Mouse (Mus musculus): ENCODE measurements at regions not wholly inside any gene's neighbourhood (a gene's known extent, or its start where the extent isn't known, plus 50 kb on each side); places are given as distances from the start of the nearest gene placed in this dataset.

DNA sequence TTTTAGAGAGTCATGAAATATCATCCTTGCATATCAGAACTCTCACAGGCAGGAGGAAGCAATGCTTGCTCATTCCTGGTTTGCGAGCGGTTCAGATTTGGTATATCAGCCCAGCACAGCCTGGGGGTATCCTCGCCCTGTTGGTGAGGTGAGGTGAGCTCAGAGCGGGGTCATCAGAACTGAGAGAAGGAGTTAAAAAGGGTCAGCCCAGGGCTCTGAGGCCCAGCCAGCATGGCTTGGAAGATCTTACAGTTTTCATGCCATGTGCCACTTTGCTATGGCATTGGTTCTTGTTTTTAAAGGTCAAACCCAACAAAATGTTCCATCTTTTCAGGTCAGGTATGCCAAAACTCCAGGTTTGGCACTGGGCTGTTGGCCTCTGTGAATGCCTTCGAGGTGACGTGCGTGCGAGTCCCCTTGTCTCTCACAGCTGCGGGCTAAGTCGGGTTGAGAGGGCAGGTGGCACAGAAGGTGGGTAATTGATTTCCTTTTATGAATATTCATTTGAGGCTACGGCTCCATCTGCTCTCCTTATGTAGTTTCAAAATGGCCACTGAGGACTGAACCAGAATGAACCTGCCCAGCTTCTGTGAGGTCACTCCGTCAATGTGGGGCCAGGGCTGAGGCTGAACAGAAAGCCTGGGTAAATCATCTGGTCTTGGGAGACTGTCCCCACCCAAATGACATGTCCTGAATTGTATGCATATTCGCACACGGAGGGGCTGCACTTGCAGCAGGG, 86.3 kb downstream of the Hhipl2 start:
- no peaks in the 10 kb centered on the region for H3K4me1 ChIP-seq (ENCODE audit: control insufficient read depth, insufficient read depth, low read length)
- H3K27ac ChIP-seq (ENCODE audit: insufficient read depth, low read depth, low read length), result no peak overlapping the region
- H3K4me3 ChIP-seq (ENCODE audit: insufficient read depth, low read length), result no peak overlapping the region
- no peak for TF ChIP-seq POLR2A (IDR thresholded peaks at IDR 0.05; ENCODE audit: borderline replicate concordance, low read depth, low read length)

DNA sequence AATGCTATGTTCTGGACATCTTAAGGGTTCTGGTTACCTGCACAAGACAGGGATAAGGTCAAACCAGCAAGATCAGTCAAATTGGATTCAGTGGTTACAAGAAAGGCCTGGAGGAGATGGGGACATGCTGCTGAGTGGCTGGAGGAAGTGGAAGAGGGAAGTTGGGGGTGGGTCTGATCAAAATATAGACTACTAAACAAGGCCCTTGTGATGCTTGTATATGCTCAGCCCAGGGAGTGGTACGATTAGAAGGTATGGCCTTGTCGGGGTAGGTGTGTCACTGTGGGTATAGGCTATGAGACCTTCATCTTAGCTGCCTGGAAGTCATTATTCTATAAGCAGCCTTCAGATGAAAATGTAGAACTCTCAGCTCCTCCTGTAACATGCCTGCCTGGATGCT, 89.9 kb downstream of the Hhipl2 start:
- peaks cover 9% of the 10 kb centered on the region for H3K4me1 ChIP-seq (ENCODE audit: control insufficient read depth, insufficient read depth, low read length)
- no peak overlapping the region for H3K4me3 ChIP-seq (ENCODE audit: insufficient read depth, low read length)
- no peak overlapping the region for H3K27ac ChIP-seq (ENCODE audit: insufficient read depth, low read depth, low read length)
- no peak for TF ChIP-seq POLR2A (IDR thresholded peaks at IDR 0.05; ENCODE audit: borderline replicate concordance, low read depth, low read length)

DNA sequence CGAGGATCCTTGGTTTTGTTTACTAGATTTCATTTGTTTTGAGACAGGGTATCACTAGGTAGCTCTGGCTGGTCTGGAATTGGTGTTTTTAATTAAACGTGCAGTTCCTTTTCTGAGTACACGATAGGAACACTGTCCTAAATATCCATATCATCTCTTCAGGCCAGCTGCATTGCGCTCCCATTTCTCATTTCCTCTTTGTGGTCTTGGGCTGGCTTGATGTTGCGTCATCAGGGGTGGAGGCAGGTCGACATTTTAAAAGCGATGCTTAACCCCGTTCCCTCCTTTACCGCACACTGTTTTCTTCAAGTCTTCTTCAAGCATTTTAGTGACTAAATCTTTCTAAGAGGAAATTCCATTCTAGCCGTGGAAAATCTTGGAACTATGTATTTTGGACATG, 92.7 kb downstream of the Hhipl2 start:
- Histone ChIP-seq H3K4me1 (ENCODE audit: control insufficient read depth, insufficient read depth, low read length) (peaks cover 9% of the 10 kb centered on the region), H3K4me3 (ENCODE audit: insufficient read depth, low read length) (no peak overlapping the region), H3K27ac (ENCODE audit: insufficient read depth, low read depth, low read length) (no peak overlapping the region)
- TF ChIP-seq CTCF (IDR thresholded peaks at IDR 0.05; ENCODE audit: low read depth, low read length) (no peak), POLR2A (IDR thresholded peaks at IDR 0.05; ENCODE audit: borderline replicate concordance, low read depth, low read length) (no peak)

DNA sequence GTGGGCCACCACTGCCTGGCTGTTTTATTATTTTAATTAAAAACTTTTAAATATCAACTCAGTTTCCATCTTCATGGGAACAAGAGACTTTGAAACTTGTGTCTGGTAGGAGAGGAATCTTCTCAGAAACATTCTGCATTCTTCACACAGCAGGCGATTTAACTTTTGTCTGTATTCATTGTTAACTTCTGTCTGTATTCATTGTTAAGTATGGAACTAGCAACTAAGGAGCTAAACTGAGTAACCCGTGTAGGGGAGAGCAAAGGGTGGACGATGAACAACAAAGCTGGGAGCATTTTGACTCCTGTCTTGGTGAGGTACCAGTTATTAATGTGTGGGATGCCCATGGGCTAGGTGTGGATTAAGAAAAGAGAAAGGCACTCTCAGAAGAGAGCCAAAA, 95.9 kb downstream of the Hhipl2 start:
- H3K27ac ChIP-seq (ENCODE audit: insufficient read depth, low read depth, low read length), result no peak overlapping the region
- TF ChIP-seq POLR2A (IDR thresholded peaks at IDR 0.05; ENCODE audit: borderline replicate concordance, low read depth, low read length), result no peak
- no peak for TF ChIP-seq CTCF (IDR thresholded peaks at IDR 0.05; ENCODE audit: low read depth, low read length)
- H3K4me1 ChIP-seq (ENCODE audit: control insufficient read depth, insufficient read depth, low read length), result peaks cover 9% of the 10 kb centered on the region
- H3K4me3 ChIP-seq (ENCODE audit: insufficient read depth, low read length), result no peak overlapping the region

DNA sequence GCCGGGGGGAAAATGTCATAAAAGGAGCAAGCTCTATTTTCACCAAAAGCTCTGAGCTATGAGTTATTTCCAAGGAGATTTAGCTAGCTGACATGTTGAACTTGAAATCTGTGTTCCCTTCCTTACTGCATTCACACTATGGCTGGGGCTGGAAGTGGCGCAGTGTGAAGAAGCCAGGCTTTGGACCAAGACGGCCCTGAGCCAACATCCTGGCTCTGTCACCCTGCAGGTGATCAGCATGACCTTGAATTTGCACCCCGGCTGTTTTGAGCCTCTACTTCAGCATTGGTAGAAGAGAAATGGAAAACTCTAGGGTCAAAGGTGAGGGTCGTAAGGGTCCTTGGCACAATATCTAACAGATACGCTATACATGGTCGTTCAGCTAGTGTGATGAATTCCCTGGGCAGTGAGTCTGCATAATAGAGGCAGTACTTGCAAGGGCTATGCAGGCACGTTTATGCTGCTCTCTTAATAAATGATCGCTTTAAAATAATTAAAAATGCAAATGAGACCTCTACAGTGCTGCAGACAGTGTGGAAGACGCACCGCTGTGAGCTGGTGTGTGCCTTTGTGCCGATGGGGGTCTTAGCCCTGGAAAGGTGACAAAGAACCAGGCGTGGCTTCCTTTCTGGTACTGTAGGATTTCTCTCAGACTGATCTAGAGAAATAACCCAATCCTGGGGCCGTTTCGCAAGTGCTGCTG, 96.4 kb downstream of the Hhipl2 start:
- H3K4me1 ChIP-seq (ENCODE audit: control insufficient read depth, insufficient read depth, low read length), result peaks cover 9% of the 10 kb centered on the region
- TF ChIP-seq POLR2A (IDR thresholded peaks at IDR 0.05; ENCODE audit: borderline replicate concordance, low read depth, low read length) (no peak), CTCF (IDR thresholded peaks at IDR 0.05; ENCODE audit: low read depth, low read length) (no peak)
- H3K4me3 ChIP-seq (ENCODE audit: insufficient read depth, low read length), result no peak overlapping the region
- no peak overlapping the region for H3K27ac ChIP-seq (ENCODE audit: insufficient read depth, low read depth, low read length)

DNA sequence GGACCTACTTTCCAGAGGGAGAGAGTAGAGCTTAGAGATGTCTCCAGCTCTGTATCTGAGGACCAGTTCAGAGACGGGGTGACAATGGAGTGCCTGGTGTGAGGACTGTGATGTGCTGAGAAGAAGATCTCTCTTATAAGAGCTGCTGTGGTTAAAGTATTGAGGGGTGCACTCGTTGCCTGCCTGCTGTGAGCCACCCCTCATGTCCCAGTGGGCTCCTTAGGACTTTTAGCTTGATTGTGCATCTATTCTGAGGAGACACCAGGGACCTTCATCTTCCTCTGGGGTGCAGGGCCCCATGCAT, 96.9 kb downstream of the Hhipl2 start:
- no peak overlapping the region for H3K4me3 ChIP-seq (ENCODE audit: insufficient read depth, low read length)
- H3K4me1 ChIP-seq (ENCODE audit: control insufficient read depth, insufficient read depth, low read length), result peaks cover 9% of the 10 kb centered on the region
- TF ChIP-seq CTCF (IDR thresholded peaks at IDR 0.05; ENCODE audit: low read depth, low read length), result no peak
- no peak for TF ChIP-seq POLR2A (IDR thresholded peaks at IDR 0.05; ENCODE audit: borderline replicate concordance, low read depth, low read length)
- no peak overlapping the region for H3K27ac ChIP-seq (ENCODE audit: insufficient read depth, low read depth, low read length)

DNA sequence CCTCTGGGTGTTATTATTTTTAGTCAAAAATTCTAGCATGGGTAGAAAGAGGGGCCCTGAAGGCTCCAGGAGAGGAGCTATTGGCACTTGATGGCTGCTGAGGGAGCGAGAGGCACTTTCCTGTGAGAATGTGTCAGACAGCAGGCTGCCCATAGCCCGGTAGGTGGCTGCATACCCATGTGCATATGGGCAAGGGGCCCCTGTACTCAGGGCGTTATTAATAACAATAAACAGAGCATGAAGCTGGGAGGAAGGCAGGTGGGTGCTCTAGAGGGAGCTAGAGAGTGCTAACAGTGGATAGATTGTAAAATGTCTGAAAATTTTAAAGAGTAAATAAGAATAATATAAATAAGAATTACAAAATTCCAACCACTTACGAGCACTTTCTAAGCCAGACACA, 98.2 kb downstream of the Hhipl2 start:
- H3K4me1 ChIP-seq (ENCODE audit: control insufficient read depth, insufficient read depth, low read length), result peaks cover 2% of the 10 kb centered on the region
- no peak overlapping the region for H3K27ac ChIP-seq (ENCODE audit: insufficient read depth, low read depth, low read length)
- TF ChIP-seq POLR2A (IDR thresholded peaks at IDR 0.05; ENCODE audit: borderline replicate concordance, low read depth, low read length), result no peak
- no peak for TF ChIP-seq CTCF (IDR thresholded peaks at IDR 0.05; ENCODE audit: low read depth, low read length)
- H3K4me3 ChIP-seq (ENCODE audit: insufficient read depth, low read length), result no peak overlapping the region

DNA sequence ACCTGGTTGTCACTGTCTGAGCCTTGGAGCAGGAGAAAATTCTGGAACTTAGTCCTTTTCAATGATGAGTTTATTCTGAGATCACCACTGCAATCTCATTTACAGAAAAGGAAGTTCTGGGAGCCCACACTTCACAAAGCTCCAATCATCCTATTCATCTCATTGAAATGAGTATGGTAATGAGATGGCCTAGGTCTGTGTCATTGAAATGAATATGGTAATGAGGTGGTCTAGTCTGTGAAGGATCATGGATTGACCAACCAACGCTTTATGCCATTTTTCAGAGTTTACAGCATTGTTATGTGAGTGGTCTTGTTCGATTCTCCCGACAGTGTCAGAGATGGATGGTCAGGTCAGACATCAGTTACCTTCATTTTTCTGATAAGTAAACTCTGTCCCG, 99.2 kb downstream of the Hhipl2 start:
- H3K4me3 ChIP-seq (ENCODE audit: insufficient read depth, low read length), result no peak overlapping the region
- H3K4me1 ChIP-seq (ENCODE audit: control insufficient read depth, insufficient read depth, low read length), result no peaks in the 10 kb centered on the region
- TF ChIP-seq CTCF (IDR thresholded peaks at IDR 0.05; ENCODE audit: low read depth, low read length) (no peak), POLR2A (IDR thresholded peaks at IDR 0.05; ENCODE audit: borderline replicate concordance, low read depth, low read length) (no peak)
- H3K27ac ChIP-seq (ENCODE audit: insufficient read depth, low read depth, low read length), result no peak overlapping the region

DNA sequence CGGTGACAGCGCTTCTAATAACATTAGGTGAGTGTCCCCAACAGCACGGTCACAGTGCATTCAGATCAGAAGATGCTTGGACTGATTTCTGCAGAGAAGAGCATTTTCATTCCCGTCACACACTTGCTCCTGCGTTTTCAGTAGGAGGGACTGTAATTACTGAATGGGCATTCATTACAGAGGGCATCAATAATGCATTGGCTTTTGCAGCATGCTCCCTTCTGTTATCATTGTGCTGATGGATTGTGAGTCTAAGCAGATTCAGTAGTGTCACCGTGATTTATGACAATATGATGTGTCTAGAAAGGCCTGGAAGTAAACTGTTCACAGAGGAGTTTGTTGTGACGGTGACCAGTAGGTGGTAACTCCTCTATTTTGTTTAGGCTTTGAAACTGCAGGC, 103.6 kb downstream of the Hhipl2 start:
- no peak overlapping the region for H3K4me3 ChIP-seq (ENCODE audit: insufficient read depth, low read length)
- TF ChIP-seq POLR2A (IDR thresholded peaks at IDR 0.05; ENCODE audit: borderline replicate concordance, low read depth, low read length) (no peak), CTCF (IDR thresholded peaks at IDR 0.05; ENCODE audit: low read depth, low read length) (no peak)
- no peak overlapping the region for H3K27ac ChIP-seq (ENCODE audit: insufficient read depth, low read depth, low read length)
- no peaks in the 10 kb centered on the region for H3K4me1 ChIP-seq (ENCODE audit: control insufficient read depth, insufficient read depth, low read length)

DNA sequence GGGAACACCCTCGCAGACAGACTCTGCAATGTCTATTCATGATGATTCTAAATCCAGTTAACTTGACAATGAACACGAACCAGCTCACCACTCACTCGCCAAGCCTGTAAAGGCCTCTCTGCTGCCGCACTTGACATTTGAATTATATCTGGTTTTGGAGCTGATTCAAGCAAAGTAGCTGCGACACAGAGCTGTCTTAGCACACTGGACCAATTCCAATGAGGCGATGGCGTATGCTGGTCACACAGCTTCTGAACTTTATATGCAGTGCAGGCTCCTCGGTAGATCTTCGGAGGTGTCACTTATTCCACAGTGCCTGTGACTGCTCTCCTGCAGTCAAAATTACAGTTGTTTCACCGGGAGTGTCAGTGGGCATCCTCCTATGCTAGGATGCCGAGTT, 115.4 kb downstream of the Hhipl2 start:
- Histone ChIP-seq H3K4me3 (ENCODE audit: insufficient read depth, low read length) (no peak overlapping the region), H3K27ac (ENCODE audit: insufficient read depth, low read depth, low read length) (no peak overlapping the region), H3K4me1 (ENCODE audit: control insufficient read depth, insufficient read depth, low read length) (no peaks in the 10 kb centered on the region)
- no peak for TF ChIP-seq POLR2A (IDR thresholded peaks at IDR 0.05; ENCODE audit: borderline replicate concordance, low read depth, low read length)
- no peak for TF ChIP-seq CTCF (IDR thresholded peaks at IDR 0.05; ENCODE audit: low read depth, low read length)

All from bone marrow macrophage, adult 2 months (primary cell).